Mouse (Mus musculus): ENCODE data around the gene Dffa.

- TF ChIP-seq POLR2A (IDR thresholded peaks at IDR 0.05; ENCODE audit: borderline replicate concordance, control insufficient read depth, low read depth, low read length): no peak
- TF ChIP-seq CTCF (IDR thresholded peaks at IDR 0.05; ENCODE audit: control insufficient read depth, insufficient read depth, low read length): no peak
Observed at GRCm38 (mm10) chr4:149136116-149136850, 32.3 kb downstream of the Dffa start.

Measured in bone marrow, adult 2 months (tissue).